Mouse (Mus musculus): ENCODE data around the gene Gm4846.
"Not testable (repeated sequence)": the region's sequence is repeated elsewhere in the genome, so short reads cannot be mapped to it uniquely, and the experiment has no call there.

DNA sequence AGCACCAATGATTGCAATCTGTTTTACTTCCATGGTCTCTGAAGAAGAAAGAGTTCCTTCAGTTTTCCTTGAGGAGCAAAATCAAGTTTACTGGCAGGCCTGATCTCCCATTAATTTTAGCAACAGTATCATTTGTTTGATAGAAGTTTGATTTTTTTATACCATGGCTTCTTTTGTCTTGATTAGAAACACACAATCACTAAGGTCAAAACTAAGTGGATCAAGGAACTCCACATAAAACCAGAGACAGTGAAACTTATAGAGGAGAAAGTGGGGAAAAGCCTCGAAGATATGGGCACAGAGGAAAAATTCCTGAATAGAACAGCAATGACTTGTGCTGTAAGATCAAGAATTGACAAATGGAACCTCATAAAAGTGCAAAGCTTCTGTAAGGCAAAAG, at the start of gene Gm4846:
- TF ChIP-seq POLR2A (IDR thresholded peaks at IDR 0.05; ENCODE audit: low read depth, low read length); SIN3A (IDR thresholded peaks at IDR 0.05; ENCODE audit: low read length); GABPA (IDR thresholded peaks at IDR 0.05; ENCODE audit: insufficient replicate concordance, low read depth, low read length); JUND (conservative IDR thresholded peaks at IDR 0.05; ENCODE audit: low read depth, low read length); CTCF (conservative IDR thresholded peaks at IDR 0.05 in 1 of 2, IDR thresholded peaks at IDR 0.05 in 1 of 2; ENCODE audit: low read depth in 2 of 2, low read length in 2 of 2); CHD2 (IDR thresholded peaks at IDR 0.05; ENCODE audit: low read length): not testable (repeated sequence)
